Mouse (Mus musculus): ENCODE data around the gene Nxnl2.

Gene Nxnl2

DNA sequence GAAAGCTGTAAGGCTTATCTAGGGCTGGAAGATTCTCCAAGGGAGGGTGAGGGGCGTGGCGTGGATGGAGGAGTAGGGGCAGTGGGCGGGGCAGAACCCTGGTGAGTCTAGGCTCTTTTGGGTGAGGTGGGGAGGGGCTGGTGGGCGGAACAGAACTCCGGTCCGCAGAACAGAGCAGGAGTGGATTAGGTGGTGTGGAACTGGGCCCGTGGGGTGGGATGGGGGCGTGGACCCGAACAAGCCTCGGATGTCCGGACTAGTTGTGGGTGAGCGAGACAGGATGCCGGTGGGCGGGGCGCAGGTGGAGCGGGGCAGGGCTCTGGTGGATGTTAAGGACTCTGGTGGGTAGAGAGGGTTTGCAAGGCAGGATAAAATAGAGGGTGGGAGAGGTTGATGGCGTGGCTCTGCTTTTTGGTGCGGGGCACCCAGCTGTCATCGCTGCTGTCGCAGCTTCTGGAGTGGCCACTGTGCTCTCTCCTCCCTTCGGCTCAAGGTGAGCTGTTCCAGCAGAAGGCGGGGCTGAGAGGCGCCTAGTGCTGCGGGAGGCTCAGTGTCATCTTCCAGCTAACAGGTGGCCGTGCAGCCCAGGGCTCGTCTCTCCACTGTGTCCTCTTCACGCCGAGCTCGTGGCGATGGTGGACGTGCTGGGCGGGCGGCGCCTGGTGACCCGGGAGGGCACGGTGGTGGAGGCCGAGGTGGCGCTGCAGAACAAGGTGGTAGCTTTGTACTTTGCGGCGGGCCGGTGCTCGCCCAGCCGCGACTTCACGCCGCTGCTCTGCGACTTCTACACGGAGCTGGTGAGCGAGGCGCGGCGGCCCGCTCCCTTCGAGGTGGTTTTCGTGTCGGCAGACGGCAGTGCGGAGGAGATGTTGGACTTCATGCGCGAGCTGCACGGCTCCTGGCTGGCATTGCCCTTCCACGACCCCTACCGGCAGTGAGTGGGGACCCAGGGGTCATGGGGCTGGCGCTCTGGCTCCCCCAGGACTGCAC, at the start of gene Nxnl2:
Gene Nxnl2, plus strand, starts transcription at position 332 of the 990 bp plus-strand sequence.
- DNase-seq (ENCODE audit: low spot score): peak; percentile 60

GRCm38 (mm10) chr13:51121966-51122365, 48.9 kb upstream of the Nxnl2 start:
- no peak for DNase-seq (ENCODE audit: low spot score)

GRCm38 (mm10) chr13:51122771-51123170, 48.1 kb upstream of the Nxnl2 start:
- no peak for DNase-seq (ENCODE audit: low spot score)

DNA sequence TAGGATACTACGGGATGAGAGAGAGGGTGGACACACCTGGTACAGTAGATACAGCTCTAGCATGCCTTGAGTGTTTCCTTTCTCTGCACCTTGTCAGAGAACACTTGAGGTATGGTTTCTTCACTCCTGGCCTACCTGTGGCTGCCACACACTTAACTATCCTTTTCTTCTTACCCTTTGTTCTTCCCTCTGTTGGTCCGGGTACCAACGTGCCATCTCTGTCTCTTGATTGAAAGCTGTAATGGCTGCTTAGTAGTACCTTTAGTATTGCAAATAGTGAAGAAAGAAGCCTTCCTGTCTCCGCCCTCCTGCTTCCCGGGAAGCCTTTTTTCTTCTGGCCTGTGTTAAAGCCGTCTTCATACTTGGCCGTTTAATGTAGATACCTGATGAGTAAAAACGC, 45.5 kb upstream of the Nxnl2 start:
- DNase-seq (ENCODE audit: low spot score): no peak

DNA sequence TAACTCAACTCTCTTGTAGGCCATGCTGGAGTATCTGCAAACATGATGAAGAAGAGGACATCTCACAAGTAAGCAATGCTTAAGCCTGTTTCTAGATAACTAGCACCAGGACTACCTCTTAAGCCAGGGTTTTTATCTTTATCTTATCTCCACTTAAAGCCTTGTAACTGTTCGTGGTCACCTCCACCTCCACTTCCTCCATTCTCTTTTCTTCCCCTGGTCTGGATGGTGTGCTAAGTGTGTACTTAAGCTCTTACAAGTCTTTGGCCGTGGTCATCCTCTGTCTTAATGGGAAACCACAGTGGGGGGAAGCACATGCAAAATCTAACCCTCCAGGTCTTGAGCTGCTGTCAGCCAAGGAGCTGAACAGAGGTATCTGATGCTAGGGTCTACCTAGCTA, 42.9 kb upstream of the Nxnl2 start:
- DNase-seq (ENCODE audit: low spot score): no peak

DNA sequence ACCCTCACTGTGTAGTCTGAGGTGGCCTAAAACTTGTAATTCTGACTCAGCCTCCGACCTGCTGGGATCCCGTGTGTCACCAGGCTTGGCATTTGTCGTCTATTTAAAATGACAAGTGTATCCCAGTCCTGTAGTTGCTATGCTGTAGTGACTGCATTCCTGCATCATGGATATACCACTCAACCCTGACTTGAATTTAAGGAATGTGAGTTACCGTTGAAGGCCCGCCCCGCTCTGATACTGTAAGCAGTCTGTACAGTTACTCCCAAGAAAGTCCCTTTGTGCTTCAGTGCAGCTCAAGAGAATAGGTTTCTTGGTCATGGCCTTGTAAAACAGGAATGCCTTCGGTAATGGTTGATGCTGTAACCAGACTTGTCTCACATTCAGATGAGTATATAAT, 42.4 kb upstream of the Nxnl2 start:
- DNase-seq (ENCODE audit: low spot score): no peak

DNA sequence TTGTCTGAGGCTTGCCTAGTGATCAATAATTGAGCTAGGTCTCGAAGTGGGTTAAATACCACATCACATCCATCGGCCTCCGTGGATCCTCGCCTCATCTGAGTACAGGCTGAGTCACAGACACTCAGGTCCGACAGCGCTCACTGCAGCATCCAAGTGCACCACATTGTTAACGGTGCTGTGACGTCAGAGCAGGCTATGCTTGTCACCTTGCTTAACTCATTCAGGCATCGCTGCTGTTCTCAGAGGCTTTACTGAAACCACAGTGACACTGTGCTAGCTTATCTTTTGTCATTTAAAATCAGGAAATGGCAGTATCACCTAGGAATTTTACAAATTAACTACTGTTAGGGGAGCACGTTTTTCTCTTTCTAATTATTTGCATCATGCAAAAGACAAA, 39.6 kb upstream of the Nxnl2 start:
- no peak for DNase-seq (ENCODE audit: low spot score)

DNA sequence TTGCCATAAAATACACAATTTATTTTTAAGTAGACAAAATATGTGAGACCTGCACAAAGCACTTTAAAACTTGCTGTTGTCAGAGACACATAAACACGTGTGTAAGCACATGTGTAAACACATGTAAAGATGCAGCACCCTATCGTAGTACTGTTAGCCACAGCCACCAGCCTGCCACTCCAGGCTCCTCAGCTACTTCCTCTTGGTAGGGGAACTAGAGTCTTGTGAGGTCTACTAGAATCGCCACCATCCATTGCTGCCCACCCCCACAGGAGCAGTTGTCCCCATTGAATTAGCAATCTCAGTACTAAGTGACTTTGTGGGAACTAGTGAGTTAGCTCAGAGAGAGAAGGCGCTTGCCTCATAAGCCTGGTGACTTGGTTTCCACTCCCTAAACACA, 34.5 kb upstream of the Nxnl2 start:
- DNase-seq (ENCODE audit: low spot score): no peak

- no peak for DNase-seq (ENCODE audit: low spot score)
These were observed 33.7 kb upstream of the Nxnl2 start for GRCm38 (mm10) chr13:51136996-51137701.

DNA sequence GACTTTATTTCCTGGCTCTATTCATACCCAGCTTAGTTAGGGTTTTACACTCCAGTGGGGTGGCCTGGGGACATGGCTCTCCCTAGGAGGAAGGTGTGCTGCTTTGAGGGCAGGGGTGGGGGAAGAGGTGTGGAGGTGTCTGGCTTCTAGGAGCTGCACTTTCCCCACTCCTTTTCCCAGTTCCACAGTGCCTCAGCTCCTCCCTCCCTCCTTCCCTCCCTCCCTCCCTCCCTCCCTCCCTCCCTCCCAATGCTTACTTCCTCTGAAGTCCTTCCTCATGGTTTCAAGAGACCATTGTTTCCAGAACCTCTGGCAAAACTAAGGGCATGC, 33.2 kb upstream of the Nxnl2 start:
- DNase-seq (ENCODE audit: low spot score): no peak

DNA sequence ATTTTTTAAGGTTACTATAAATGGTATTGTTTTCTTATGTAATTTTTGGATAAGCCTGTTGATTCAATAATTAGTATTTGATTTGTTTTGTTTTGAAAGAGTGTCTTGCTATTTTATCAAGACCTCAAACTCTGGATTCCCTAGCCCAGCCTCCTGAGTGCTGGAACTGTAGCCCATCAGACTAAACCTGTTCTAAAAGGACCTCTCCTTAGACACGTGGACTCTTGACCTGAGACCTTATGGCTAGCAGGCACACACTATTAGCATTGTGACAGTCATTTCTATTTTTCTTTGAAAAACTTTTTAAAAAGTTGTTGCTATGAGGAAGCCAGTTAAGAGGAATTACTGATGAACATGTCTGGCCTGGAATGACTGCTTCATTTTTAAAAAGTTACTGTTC, 23.7 kb upstream of the Nxnl2 start:
- no peak for DNase-seq (ENCODE audit: low spot score)

DNA sequence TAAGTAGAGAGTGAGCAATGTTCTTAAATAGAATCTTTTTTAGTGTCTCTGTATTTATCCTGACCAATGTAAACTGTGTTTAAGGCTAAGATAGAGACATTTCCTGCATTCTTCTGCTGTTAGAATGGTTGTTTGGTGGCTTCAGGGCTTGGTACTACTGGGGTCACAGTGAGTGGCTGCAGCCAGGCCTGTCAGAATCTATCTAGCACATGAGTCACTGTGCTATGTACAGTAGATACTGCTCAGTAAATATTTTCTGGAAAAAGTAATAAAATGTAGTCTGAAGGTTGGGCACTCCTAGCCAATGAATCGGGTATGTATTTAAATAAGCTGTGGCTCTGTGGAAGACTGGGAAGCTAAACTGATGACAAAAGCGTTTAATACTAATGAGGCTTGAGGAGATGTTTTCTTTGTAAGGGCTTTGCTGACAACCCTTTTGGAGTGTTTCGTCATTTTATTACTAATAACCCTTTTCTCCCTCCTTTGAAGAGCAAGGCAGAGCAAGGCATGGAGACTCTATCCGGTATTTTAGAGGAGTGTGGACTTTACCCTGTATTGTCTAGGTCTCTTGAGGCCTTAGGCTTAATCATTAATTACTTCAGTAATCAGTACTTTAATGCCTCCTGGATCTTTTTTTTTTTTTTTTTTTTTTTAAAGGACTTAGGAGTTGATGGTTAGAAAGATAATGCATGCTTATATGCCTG, 17.7 kb upstream of the Nxnl2 start:
- DNase-seq (ENCODE audit: low spot score): no peak

DNA sequence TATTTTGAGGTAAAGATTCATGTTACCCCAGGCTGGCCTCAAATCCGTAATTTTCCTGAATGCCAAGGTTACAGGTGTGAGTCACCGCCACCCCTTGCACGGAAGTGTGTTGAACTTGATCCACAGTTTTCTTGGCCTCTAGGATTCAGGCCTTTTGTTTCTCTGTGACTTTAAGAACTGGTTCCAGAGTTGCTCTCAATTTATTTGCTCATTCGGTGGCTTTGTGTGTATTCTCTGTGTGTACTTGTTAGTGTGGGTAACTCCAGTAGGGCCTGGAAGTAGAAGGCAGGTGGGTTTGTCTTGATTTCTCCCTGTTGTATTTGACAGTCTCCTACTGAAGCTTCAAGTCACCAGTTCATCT, 17.2 kb upstream of the Nxnl2 start:
- DNase-seq (ENCODE audit: low spot score): no peak

DNA sequence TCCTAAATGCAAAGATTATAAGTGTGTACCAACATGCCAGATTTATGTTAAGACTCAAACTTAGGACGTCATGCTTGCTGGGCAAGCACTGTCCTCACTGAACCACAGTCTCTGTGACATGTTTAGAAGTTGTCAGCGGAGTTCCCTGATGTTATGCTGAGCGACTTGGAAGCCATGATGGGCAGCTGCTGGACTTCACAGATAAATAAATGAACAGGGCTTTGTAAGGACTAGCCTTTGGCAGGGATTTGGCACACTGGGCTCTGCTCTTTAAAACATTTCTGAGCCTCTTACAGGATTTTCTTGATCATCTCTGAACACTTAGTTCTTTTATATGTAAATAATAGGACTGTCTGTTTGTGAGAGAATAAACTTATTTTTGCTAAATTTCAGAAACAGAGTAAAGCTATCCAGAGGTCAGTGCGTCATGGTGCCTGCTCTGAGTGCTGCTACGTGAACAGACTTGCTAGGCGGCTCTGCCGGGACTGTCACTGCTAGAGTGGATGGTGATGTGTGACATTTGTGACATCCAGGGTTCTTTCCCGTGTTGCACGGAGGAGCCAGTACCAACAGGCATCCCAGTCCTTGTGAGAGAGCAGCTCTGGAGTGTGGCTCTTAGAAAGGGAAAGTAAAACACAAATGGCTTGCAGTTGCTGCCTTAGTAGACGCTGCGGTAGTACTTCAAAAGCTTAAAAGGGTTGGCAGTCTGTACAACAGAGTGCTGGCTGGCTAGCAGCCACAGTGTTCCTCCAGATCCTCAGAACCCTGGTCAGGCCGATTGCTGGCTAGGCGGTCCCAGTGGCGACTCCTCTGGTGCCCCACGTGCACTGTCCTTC, 15.4 kb upstream of the Nxnl2 start:
- no peak for DNase-seq (ENCODE audit: low spot score)

GRCm38 (mm10) chr13:51156014-51156386, 14.8 kb upstream of the Nxnl2 start:
- DNase-seq (ENCODE audit: low spot score): no peak

- no peak for DNase-seq (ENCODE audit: low spot score)
These were observed 13.5 kb upstream of the Nxnl2 start for GRCm38 (mm10) chr13:51157291-51157690.

DNA sequence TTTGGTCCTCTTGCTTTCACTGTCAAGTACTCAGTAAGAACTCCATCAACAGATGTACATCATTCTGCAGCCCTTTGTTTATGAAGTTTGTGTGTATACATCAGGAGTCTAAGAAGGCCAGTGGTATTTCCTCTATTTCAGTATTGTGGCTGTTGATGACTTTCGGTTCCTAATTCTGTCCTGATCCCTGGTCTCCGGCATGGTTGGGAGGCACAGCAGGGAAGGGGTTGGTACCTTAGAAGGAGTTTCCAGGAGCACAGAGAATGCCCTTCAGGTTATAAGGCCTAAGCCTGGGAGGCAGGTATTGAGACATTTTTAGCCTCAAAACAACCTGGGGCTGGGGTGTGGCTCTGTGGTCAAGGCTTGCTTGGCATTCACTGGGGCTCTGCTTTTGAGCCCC, 9.2 kb upstream of the Nxnl2 start:
- no peak for DNase-seq (ENCODE audit: low spot score)

DNA sequence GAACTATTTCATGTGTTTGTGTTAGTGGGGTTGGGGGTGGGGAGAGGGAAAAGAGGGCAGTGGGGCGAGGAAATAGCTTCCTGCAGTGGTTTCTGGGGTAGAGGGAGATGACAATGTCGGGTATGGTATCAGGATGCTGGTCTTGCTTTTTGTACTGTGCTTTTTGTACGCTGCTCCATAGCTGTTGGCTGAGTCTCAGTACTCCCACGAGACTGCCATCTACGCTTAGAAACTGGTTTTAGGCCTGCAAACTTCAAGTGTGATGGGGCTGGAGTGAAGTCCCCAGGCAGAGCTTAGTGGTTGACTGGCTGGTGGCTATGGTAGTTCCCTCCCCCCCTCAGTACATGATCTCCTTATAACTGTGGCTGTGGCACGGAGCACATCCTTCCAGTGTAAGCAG, 8.6 kb upstream of the Nxnl2 start:
- DNase-seq (ENCODE audit: low spot score): no peak

- DNase-seq (ENCODE audit: low spot score): no peak
These were observed 4.1 kb upstream of the Nxnl2 start for GRCm38 (mm10) chr13:51166711-51167110.

DNA sequence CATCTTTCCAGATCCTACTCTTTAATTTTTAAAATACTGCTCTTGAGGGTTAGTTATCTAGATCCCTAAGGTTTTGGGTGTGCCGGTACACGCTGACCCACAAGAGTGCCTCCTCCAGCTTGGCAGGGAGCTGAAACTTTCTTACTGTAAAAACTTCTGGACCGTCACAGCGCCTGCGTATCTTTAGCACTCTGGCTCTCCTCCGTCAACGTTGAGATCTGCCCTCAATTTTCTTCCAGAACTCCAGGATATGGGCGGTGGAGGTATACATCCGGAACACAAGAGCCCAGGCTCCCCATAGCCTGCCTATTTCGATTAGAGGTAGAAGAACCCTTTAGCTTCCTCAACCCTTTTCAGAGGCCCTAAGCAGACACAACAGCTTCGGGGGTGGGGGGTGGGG, 607 bp upstream of the Nxnl2 start:
- DNase-seq (ENCODE audit: low spot score): no peak

- DNase-seq (ENCODE audit: low spot score): no peak
These were observed 1.8 kb downstream of the Nxnl2 start for GRCm38 (mm10) chr13:51172601-51173000.

DNA sequence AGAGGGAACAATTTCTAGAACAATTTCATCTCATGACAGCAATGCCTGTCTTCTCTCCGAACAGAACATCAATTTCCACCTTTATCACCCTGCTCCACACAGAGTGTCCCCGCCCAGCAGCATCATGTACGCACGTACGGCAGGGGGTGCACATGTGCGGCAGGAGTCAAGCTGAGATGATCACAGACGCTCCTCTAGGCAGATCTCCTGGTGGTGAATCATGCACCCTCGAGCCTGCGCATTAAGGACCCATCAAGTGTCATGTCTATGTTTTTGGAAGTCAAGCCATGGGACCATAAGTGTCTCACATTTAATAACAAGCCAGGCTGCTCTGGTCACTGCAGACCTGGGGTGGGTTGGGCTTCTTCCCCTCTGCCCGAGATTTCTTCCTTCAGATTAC, 8.1 kb downstream of the Nxnl2 start:
- no peak for DNase-seq (ENCODE audit: low spot score)
